Mouse (Mus musculus) stomach, postnatal 0 days (tissue): Measurements from ENCODE around the gene Kdf1.

Experiments used
- CTCF ChIP-seq: IDR thresholded peaks from 2 replicates; pipeline ENCODE4 v1.5.1; 2016; ENCODE audit warnings: antibody characterized with exemption, low read depth, mild to moderate bottlenecking, moderate library complexity
- EP300 ChIP-seq: optimal IDR thresholded peaks from 2 replicates; pipeline ENCODE3; 2016; ENCODE audit warnings: antibody characterized with exemption

GRCm38 (mm10) chr4:133559846-133560245, 41.1 kb downstream of the Kdf1 start:
- TF ChIP-seq CTCF (no peak), EP300 (no peak)
